Mouse (Mus musculus): ENCODE results near the gene Ncapg2. TPM values are rescaled to one million over a fixed set of nuclear protein-coding genes. Genes with fewer than 3 reads are reported as not detected.

The Ncapg2 gene
- polyA plus RNA-seq, 1 experiment from 2014 or later = 17.6 TPM

DNA sequence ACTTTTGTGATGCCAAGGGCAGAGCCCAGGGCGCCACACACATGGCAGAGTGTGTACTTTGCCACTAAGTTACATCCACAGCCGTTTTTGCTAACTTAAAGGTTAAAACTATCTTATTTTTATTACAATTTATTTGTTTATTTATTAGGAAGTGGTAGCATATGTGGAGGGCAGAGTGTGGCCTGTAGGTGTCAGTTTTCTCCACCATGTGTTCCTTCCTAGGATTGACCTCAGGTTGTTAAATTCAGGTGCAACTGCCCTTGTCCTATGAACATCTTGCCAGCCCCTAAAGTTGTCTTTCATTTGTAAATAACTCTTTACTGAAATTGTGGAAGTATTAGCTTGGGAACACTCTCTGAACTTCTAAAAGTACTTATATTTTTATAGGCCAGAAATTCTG is 20.2 kb downstream of the Ncapg2 start:
- Histone ChIP-seq H3K4me2 (ENCODE audit: low read length) (no peak overlapping the region), H3K27me3 (replicated peaks; ENCODE audit: control insufficient read depth, insufficient read depth, low read length) (no peaks in the 10 kb centered on the region), H3K9me3 (ENCODE audit: control insufficient read depth, low read length) (no peaks in the 10 kb centered on the region), H3K4me3 (replicated peaks; ENCODE audit: low read length) (no peak overlapping the region), H3K36me3 (ENCODE audit: control insufficient read depth, insufficient read depth) (peaks cover 5% of the 10 kb centered on the region), H3K9ac (replicated peaks; ENCODE audit: low read depth, low read length) (no peak overlapping the region), H3K4me1 (replicated peaks; ENCODE audit: control insufficient read depth, insufficient read depth, low read length) (no peaks in the 10 kb centered on the region), H3K27ac (ENCODE audit: low read length) (no peak overlapping the region)
- WGBS = 85% methylated on average over 2 of the region's 2 CpGs
- no peak for ATAC-seq

DNA sequence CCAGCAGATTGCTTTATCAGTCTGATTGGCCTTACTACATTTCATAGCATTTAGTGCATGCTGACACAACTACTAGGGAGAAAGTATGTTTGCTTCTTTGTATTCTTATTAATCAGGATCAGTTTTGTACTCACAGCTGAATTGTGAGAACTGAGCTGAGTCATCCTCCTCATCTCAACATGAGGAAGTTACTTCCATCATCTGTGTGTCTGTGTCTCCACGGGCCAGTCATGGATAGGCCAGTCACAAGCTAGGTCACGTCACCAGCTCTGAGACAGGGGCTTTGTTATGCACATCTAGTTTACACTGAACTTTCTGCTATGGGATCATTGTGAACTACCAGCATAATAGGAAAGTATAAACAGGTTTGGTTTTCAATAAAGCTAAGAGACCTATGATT is 28.5 kb downstream of the Ncapg2 start:
- no peak for ATAC-seq
- no peaks in the 10 kb centered on the region for H3K27me3 ChIP-seq (replicated peaks; ENCODE audit: control insufficient read depth, insufficient read depth, low read length)
- H3K4me1 ChIP-seq (replicated peaks; ENCODE audit: control insufficient read depth, insufficient read depth, low read length) = no peaks in the 10 kb centered on the region
- H3K4me2 ChIP-seq (ENCODE audit: low read length) = no peak overlapping the region
- WGBS = 88% methylated on average over 2 of the region's 2 CpGs
- H3K9me3 ChIP-seq (ENCODE audit: control insufficient read depth, low read length) = no peaks in the 10 kb centered on the region
- H3K9ac ChIP-seq (replicated peaks; ENCODE audit: low read depth, low read length) = no peak overlapping the region
- no peak overlapping the region for H3K27ac ChIP-seq (ENCODE audit: low read length)
- H3K4me3 ChIP-seq (replicated peaks; ENCODE audit: low read length) = no peak overlapping the region
- H3K36me3 ChIP-seq (ENCODE audit: control insufficient read depth, insufficient read depth) = peaks cover 4% of the 10 kb centered on the region; the same call in 1 of the 2 replicates

DNA sequence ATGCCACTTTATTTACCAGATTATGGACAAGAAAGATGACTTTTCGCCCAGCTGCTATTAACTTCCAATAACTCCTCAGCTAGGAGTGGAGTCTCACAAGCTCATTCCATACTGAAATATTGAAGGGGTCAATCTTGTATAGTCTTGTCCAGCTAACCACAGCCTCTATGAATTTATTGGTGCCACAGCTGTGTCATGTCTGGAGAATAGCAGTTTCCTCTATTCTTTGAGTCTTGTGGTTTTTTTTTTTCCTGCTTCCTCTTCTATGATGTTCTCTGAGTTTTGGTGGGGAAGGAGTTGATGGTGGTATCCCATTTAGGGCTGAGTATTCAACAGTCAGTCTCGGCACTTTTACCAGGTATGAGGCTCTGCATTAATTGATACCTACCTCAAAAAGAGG is 30.0 kb downstream of the Ncapg2 start:
- H3K27ac ChIP-seq (ENCODE audit: low read length) = no peak overlapping the region
- WGBS = 89% methylated on average over 2 of the region's 2 CpGs
- H3K9ac ChIP-seq (replicated peaks; ENCODE audit: low read depth, low read length) = no peak overlapping the region
- no peaks in the 10 kb centered on the region for H3K9me3 ChIP-seq (ENCODE audit: control insufficient read depth, low read length)
- no peak overlapping the region for H3K4me2 ChIP-seq (ENCODE audit: low read length)
- peaks cover 7% of the 10 kb centered on the region; the same call in 1 of the 2 replicates for H3K36me3 ChIP-seq (ENCODE audit: control insufficient read depth, insufficient read depth)
- no peaks in the 10 kb centered on the region for H3K27me3 ChIP-seq (replicated peaks; ENCODE audit: control insufficient read depth, insufficient read depth, low read length)
- H3K4me3 ChIP-seq (replicated peaks; ENCODE audit: low read length) = no peak overlapping the region
- ATAC-seq = no peak
- no peaks in the 10 kb centered on the region for H3K4me1 ChIP-seq (replicated peaks; ENCODE audit: control insufficient read depth, insufficient read depth, low read length)

DNA sequence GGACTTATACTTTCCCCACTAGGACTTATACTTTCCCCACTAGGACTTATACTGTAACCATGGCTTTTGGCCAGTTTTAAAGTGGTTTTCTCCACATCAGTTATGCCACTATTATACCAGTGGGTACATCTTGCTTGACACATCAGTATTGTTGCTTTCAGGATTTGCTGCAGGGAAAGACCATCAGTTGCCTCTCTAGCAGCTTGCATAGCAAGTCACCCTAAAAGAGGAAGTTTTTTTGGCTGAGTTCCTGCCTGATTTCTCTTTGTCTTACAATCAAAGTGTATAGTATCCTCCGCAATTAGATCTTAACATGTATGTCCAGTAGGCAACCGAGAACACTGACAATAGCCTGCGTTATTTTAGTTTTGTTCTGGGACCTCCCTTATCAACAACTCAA is 30.9 kb downstream of the Ncapg2 start:
- Histone ChIP-seq H3K4me2 (ENCODE audit: low read length) (no peak overlapping the region), H3K4me3 (replicated peaks; ENCODE audit: low read length) (no peak overlapping the region), H3K27ac (ENCODE audit: low read length) (no peak overlapping the region), H3K27me3 (replicated peaks; ENCODE audit: control insufficient read depth, insufficient read depth, low read length) (no peaks in the 10 kb centered on the region), H3K9me3 (ENCODE audit: control insufficient read depth, low read length) (no peaks in the 10 kb centered on the region), H3K36me3 (ENCODE audit: control insufficient read depth, insufficient read depth) (peaks cover 7% of the 10 kb centered on the region; the same call in 1 of the 2 replicates), H3K4me1 (replicated peaks; ENCODE audit: control insufficient read depth, insufficient read depth, low read length) (no peaks in the 10 kb centered on the region), H3K9ac (replicated peaks; ENCODE audit: low read depth, low read length) (no peak overlapping the region)
- ATAC-seq = no peak
- 89% methylated on average over 3 of the region's 3 CpGs for WGBS

DNA sequence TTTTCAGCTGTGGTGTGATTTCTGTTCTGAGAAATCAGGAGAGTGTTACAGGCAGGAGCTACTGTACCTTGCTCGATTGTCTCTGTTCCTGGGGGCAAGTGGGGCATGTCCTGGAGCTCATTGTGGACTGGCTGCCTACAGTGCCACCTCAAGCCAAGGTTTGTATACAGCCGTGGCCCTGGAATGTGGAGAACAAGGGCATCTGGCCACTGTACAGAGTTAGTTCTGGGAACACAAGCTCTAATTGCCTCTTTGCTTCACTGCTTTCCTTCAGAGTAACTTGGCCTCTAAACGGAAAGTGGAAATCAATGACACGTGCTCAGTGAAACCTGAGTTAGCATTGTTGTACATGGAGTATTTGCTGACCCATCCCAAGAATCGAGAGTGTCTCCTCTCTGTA is 33.4 kb downstream of the Ncapg2 start:
- H3K9me3 ChIP-seq (ENCODE audit: control insufficient read depth, low read length) = no peaks in the 10 kb centered on the region
- no peak overlapping the region for H3K27ac ChIP-seq (ENCODE audit: low read length)
- H3K4me1 ChIP-seq (replicated peaks; ENCODE audit: control insufficient read depth, insufficient read depth, low read length) = no peaks in the 10 kb centered on the region
- peaks cover 7% of the 10 kb centered on the region; the same call in 1 of the 2 replicates for H3K36me3 ChIP-seq (ENCODE audit: control insufficient read depth, insufficient read depth)
- no peaks in the 10 kb centered on the region for H3K27me3 ChIP-seq (replicated peaks; ENCODE audit: control insufficient read depth, insufficient read depth, low read length)
- no peak overlapping the region for H3K4me3 ChIP-seq (replicated peaks; ENCODE audit: low read length)
- ATAC-seq = no peak
- 89% methylated on average over 5 of the region's 5 CpGs for WGBS
- no peak overlapping the region for H3K9ac ChIP-seq (replicated peaks; ENCODE audit: low read depth, low read length)
- H3K4me2 ChIP-seq (ENCODE audit: low read length) = no peak overlapping the region

DNA sequence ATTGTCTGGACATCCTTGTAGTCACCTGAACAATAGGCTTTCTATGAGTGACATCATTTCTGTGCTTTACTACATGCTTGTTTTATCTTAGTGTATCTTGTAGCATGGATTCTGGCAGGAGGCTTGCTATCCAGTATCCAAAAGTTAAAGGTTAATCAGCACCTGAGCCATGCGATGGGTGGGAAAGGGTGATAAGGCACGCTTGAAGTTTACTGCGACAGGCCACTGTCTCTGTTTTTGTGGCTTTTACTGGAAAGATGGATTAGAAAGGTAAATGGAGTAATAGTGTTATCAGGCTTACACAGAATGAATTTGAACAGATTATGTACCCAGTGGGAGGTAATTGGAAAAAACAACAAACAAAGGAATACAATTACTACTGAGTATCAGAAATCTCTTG is 37.0 kb downstream of the Ncapg2 start:
- no peak overlapping the region for H3K9ac ChIP-seq (replicated peaks; ENCODE audit: low read depth, low read length)
- no peaks in the 10 kb centered on the region for H3K27me3 ChIP-seq (replicated peaks; ENCODE audit: control insufficient read depth, insufficient read depth, low read length)
- no peak overlapping the region for H3K27ac ChIP-seq (ENCODE audit: low read length)
- no peaks in the 10 kb centered on the region for H3K4me1 ChIP-seq (replicated peaks; ENCODE audit: control insufficient read depth, insufficient read depth, low read length)
- H3K9me3 ChIP-seq (ENCODE audit: control insufficient read depth, low read length) = no peaks in the 10 kb centered on the region
- no peak for ATAC-seq
- no peak overlapping the region for H3K4me3 ChIP-seq (replicated peaks; ENCODE audit: low read length)
- WGBS = 93% methylated on average over 3 of the region's 3 CpGs
- H3K4me2 ChIP-seq (ENCODE audit: low read length) = no peak overlapping the region
- peaks cover 7% of the 10 kb centered on the region; the same call in 1 of the 2 replicates for H3K36me3 ChIP-seq (ENCODE audit: control insufficient read depth, insufficient read depth)

DNA sequence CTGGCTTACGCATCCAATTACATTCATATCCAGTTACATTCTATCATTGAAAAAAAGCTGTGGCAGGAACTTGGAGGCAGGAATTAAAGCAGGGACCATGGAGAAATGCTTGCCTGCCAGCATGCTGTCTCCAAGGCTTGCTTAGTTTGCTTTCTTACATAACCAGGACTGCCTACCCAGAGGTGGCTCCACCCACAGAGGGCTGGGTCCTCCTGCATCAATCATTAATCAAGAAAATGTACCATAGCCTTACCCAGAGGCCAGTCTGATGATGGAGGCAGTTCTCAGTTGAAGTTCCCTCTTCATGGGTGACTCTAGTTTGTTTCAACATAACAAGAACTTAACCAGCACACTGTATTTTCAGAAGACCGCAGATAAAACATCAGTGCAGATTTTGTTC is 44.3 kb downstream of the Ncapg2 start:
- Histone ChIP-seq H3K4me3 (replicated peaks; ENCODE audit: low read length) (no peak overlapping the region), H3K9ac (replicated peaks; ENCODE audit: low read depth, low read length) (no peak overlapping the region), H3K27me3 (replicated peaks; ENCODE audit: control insufficient read depth, insufficient read depth, low read length) (no peaks in the 10 kb centered on the region), H3K4me2 (ENCODE audit: low read length) (no peak overlapping the region), H3K27ac (ENCODE audit: low read length) (no peak overlapping the region), H3K36me3 (ENCODE audit: control insufficient read depth, insufficient read depth) (no peaks in the 10 kb centered on the region), H3K9me3 (ENCODE audit: control insufficient read depth, low read length) (no peaks in the 10 kb centered on the region), H3K4me1 (replicated peaks; ENCODE audit: control insufficient read depth, insufficient read depth, low read length) (no peaks in the 10 kb centered on the region)
- WGBS = 96% methylated on average over 2 of the region's 2 CpGs
- no peak for ATAC-seq

DNA sequence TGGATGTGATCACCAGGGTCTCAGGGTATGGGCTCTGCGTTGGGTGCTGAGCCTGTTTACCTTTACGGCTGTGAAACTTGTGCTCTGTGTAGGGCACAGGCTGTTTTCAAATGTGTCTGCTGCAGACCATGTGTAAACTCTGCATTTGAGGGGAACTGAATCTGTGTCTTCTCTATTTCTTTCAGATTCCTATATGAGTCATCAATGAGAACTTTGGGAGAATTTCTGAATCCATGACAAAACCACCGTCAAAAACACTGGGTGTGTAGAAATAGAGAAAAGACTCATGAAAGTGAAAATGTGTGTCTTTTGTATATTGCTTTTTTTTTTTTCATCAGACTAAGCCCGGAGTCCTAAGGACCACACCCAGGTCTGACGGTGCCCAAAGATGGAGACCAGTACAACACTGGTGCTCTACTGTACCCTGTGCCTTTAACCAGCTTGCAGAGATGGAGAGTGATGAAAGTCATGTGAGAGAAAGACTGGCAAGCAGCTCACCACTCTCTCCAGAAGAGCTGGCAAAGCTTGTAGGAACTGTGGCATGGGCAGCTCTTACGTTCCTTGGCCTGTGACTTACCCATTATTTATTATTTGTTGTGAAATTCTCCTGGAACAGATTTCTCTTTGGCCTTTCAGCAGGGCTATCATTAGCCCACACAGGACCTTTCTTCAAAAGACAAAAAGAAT is 55.3 kb downstream of the Ncapg2 start:
- no peaks in the 10 kb centered on the region; the same call in 1 of the 2 replicates for H3K36me3 ChIP-seq (ENCODE audit: control insufficient read depth, insufficient read depth)
- no peak overlapping the region for H3K27ac ChIP-seq (ENCODE audit: low read length)
- no peaks in the 10 kb centered on the region for H3K4me1 ChIP-seq (replicated peaks; ENCODE audit: control insufficient read depth, insufficient read depth, low read length)
- no peak for ATAC-seq
- no peak overlapping the region for H3K4me3 ChIP-seq (replicated peaks; ENCODE audit: low read length)
- H3K9ac ChIP-seq (replicated peaks; ENCODE audit: low read depth, low read length) = no peak overlapping the region
- no peak overlapping the region for H3K4me2 ChIP-seq (ENCODE audit: low read length)
- H3K9me3 ChIP-seq (ENCODE audit: control insufficient read depth, low read length) = no peaks in the 10 kb centered on the region
- no peaks in the 10 kb centered on the region for H3K27me3 ChIP-seq (replicated peaks; ENCODE audit: control insufficient read depth, insufficient read depth, low read length)
- WGBS = 95% methylated on average over 6 of the region's 6 CpGs

DNA sequence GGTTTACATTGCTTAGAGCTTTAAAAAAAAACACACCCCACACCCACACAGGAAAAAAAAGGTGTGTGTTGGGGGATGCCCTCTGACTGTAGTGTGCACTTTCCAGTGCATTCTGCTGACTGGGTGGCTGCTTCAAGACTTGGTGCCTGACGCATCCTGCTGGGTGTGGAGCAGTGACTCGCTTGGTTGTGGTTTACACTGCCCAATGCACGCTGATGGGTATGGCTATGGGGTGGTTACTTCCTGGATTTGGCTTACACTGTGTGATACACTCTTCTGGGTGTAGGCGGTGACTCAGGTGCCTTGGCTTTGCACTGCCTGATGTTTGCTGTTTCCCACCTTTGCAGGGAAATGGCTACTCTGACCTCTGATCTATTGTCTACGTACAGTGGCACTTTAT is 61.8 kb downstream of the Ncapg2 start:
- ATAC-seq = no peak
- Histone ChIP-seq H3K27me3 (replicated peaks; ENCODE audit: control insufficient read depth, insufficient read depth, low read length) (no peaks in the 10 kb centered on the region), H3K4me2 (ENCODE audit: low read length) (no peak overlapping the region), H3K9ac (replicated peaks; ENCODE audit: low read depth, low read length) (no peak overlapping the region), H3K9me3 (ENCODE audit: control insufficient read depth, low read length) (no peaks in the 10 kb centered on the region), H3K36me3 (ENCODE audit: control insufficient read depth, insufficient read depth) (no peaks in the 10 kb centered on the region), H3K4me3 (replicated peaks; ENCODE audit: low read length) (no peak overlapping the region), H3K27ac (ENCODE audit: low read length) (no peak overlapping the region), H3K4me1 (replicated peaks; ENCODE audit: control insufficient read depth, insufficient read depth, low read length) (no peaks in the 10 kb centered on the region)
- 92% methylated on average over 5 of the region's 5 CpGs for WGBS

DNA sequence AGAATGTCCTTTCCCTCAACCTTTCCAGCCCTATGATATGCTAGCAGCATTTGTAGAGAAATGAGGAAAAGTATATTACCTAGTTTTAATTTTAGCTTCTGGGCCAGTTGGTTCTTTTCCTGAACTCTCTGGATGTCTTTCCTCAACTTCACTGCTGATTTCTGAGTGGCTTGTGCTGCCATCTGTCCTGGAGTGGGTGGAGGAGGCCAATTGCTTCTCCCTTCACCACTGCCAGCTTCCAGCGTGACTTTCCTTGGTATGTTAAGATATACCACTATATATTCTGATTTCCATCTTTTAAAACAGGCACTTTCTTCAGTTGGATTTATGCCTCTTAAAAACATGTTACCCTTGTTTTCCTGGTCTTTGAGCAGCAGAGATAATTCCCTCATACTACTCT is 63.1 kb downstream of the Ncapg2 start:
- Histone ChIP-seq H3K4me1 (replicated peaks; ENCODE audit: control insufficient read depth, insufficient read depth, low read length) (no peaks in the 10 kb centered on the region), H3K9me3 (ENCODE audit: control insufficient read depth, low read length) (no peaks in the 10 kb centered on the region), H3K4me3 (replicated peaks; ENCODE audit: low read length) (no peak overlapping the region), H3K9ac (replicated peaks; ENCODE audit: low read depth, low read length) (no peak overlapping the region), H3K36me3 (ENCODE audit: control insufficient read depth, insufficient read depth) (no peaks in the 10 kb centered on the region), H3K27me3 (replicated peaks; ENCODE audit: control insufficient read depth, insufficient read depth, low read length) (no peaks in the 10 kb centered on the region), H3K27ac (ENCODE audit: low read length) (no peak overlapping the region), H3K4me2 (ENCODE audit: low read length) (no peak overlapping the region)
- ATAC-seq = no peak
- WGBS = 92% methylated on average over 1 of the region's 1 CpGs

Measured in forebrain, embryonic 16.5 days (tissue).